Mouse (Mus musculus): Measurements from ENCODE around the gene Kcnk2.

DNA sequence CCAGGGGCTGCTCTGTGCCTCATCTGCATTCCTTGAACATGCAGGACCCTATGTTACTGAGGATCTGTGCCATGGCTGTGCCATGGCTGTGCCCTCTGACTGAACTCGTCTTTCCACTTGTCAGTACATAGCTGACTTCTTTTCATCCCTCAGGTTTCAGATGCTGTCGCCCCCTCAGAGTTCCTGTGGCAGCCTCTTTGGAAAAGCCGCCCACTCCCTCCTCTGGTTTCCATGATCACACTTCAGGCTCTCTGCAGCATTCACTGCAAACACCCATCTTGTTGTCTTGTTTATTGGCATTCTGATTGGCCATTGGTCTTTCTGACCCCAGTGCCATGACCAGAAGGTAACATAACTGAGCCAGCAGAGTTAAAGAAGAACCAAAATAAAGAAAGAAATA is 111.2 kb downstream of the Kcnk2 start:
- TF ChIP-seq POLR2A (IDR thresholded peaks at IDR 0.05; ENCODE audit: low read depth, low read length) (no peak), CTCF (conservative IDR thresholded peaks at IDR 0.05; ENCODE audit: insufficient read depth, insufficient read length, low read depth, low read length) (no peak)
